Mouse (Mus musculus) megakaryocyte, embryonic 14.5 days (primary cell): ENCODE results near the gene Tubb4b.

Experiments used
- FLI1 ChIP-seq: IDR thresholded peaks from 2 replicates; pipeline ENCODE4 v1.6.1; 2012; ENCODE audit warnings: low read length, inconsistent platforms, mixed read lengths
- GATA1 ChIP-seq: IDR thresholded peaks from 3 replicates; pipeline ENCODE4 v1.6.1; 2012; ENCODE audit warnings: mixed read lengths, low read length, inconsistent platforms, borderline replicate concordance

DNA sequence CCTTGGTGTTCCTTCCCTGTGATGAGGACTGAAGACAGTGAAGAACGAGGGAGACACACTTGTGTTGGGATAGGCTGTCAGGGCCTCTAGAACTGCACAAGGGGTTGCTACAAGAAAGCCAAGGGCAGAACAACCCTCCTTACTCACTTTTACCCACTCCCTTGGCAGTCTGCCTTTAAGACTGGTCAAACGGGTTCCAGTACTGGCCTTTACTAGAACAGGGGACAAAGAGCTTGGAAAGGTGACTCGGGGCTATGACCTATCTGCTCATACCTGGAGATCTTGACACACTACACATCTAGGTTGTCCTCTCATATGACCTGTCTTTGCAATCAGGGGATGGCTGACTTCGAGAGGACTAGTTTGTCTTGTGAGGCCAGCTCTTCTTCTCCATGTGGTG lies 13.0 kb upstream of the Tubb4b start:
- TF ChIP-seq GATA1 (no peak), FLI1 (no peak)
